Mouse (Mus musculus) central nervous system, embryonic 11.5 days (tissue): ENCODE results near the gene Mapk8. TPM values are rescaled to one million over a fixed set of nuclear protein-coding genes. Genes with fewer than 3 reads are reported as not detected.

ENCODE experiments used
- polyA plus RNA-seq: library from polyadenylated mRNA; depleted of rRNA; stranded (reverse); fragments of >200 nt; gene quantifications from 2 replicates; pipeline ENCODE4 v1.2.3, GENCODE M21; 2012; rRNA removed

Mapk8 gene
- polyA plus RNA-seq: 45.0 and 68.6 TPM in 2 replicates

GRCm38 (mm10) chr14:33447027-33447569 lies at the start of gene Mapk8:
Gene Mapk8 (minus strand): TSS chr14:33447158.

GRCm38 (mm10) chr14:33471331-33471730 lies 24.4 kb upstream of the Mapk8 start, which contains the start of gene Frmpd2:
Gene Frmpd2 (plus strand): TSS chr14:33471696.

Other genes starting within 250 kb of the Mapk8 start
- 3.0 and 3.1 TPM in 2 replicates for gene Arhgap22, start 233.1 kb downstream of the Mapk8 start, polyA plus RNA-seq
- gene Frmpd2, start 24.5 kb upstream of the Mapk8 start, polyA plus RNA-seq: 0.02 and 0.05 TPM in 2 replicates
- 0.05 and 0.15 TPM in 2 replicates for gene Ptpn20, start 142.0 kb upstream of the Mapk8 start, polyA plus RNA-seq